In genomic region chr9:96942975-96943374, GRCm38 (mm10) we compare ENCODE assay signal across 12 mouse cellular contexts. TPM values are rescaled to one million over a fixed set of nuclear protein-coding genes. Genes with fewer than 3 reads are reported as not detected.
DNase-seq lines count a peak whose midpoint lies in the region; ATAC-seq and TF ChIP-seq lines count a peak whose summit lies in the region.
"Had no signal": no experiment of that assay in that cellular context is flagged by ENCODE, and none has a peak within 500 bp of the region (broad histone marks: within the 10 kb centered on the region; RNA-seq: fewer than 3 reads in every experiment).

No protein-coding gene starts in this region.

- H3K36me3 ChIP-seq in heart, embryonic 16.5 days (ENCODE audit: control insufficient read depth, insufficient read depth), result peaks cover 11% of the 10 kb centered on the region
- peaks cover 9% of the 10 kb centered on the region for H3K36me3 ChIP-seq in midbrain, postnatal 0 days (ENCODE audit: insufficient read depth, low read length)
- H3K36me3 ChIP-seq in midbrain, embryonic 16.5 days (ENCODE audit: control insufficient read depth, insufficient read depth, low read length), result no peaks in the 10 kb centered on the region

- ATAC-seq in heart, embryonic 16.5 days (replicated peaks; ENCODE audit: extremely low read depth, insufficient read depth, low FRiP score), result 0 out of 2 replicates have a peak, but pooled peaks have one; percentile 12
- no peak for ATAC-seq in midbrain, postnatal 0 days (ENCODE audit: low FRiP score)
- no peak for ATAC-seq in midbrain, embryonic 16.5 days
- peak; percentile 85 for ATAC-seq in megakaryocyte progenitor cell, adult 5-6 weeks (replicated peaks; ENCODE audit: poor library complexity)

- TF ChIP-seq CTCF in midbrain, postnatal 0 days (IDR thresholded peaks at IDR 0.05), result peak; percentile 5; the same call in 1 of the 2 replicates

- H3K27ac ChIP-seq in heart, embryonic 16.5 days (ENCODE audit: low read length), result no peak overlapping the region
- H3K27ac ChIP-seq in midbrain, postnatal 0 days (ENCODE audit: low read depth, low read length), result no peak overlapping the region
- H3K27ac ChIP-seq in midbrain, embryonic 16.5 days (ENCODE audit: low read length), result no peak overlapping the region
- H3K27ac ChIP-seq: midbrain, embryonic 10.5 days had no signal

- no peak for DNase-seq in heart, adult 8-10 months (ENCODE audit: low spot score)
- DNase-seq in midbrain, postnatal 0 days (ENCODE audit: low spot score), result no peak
- peak; percentile 71 to 76 for DNase-seq in thymus, postnatal 36 days
- DNase-seq in right cerebral cortex, postnatal 14 days, result no peak
- DNase-seq in cerebellum, adult 11 months, result no peak
- DNase-seq: embryo, embryonic 11 days; heart, adult 11 months; right cerebral cortex, postnatal 4 days had no signal

- peaks cover 4% of the 10 kb centered on the region; the same call in 1 of the 2 replicates for H3K9me3 ChIP-seq in heart, embryonic 16.5 days (replicated peaks; ENCODE audit: control insufficient read depth, low read length)
- H3K9me3 ChIP-seq in midbrain, postnatal 0 days (ENCODE audit: low read length), result no peaks in the 10 kb centered on the region
- H3K9me3 ChIP-seq in midbrain, embryonic 16.5 days (replicated peaks; ENCODE audit: control insufficient read depth, low read length, poor library complexity, severe bottlenecking), result no peaks in the 10 kb centered on the region
- H3K9me3 ChIP-seq: midbrain, embryonic 10.5 days had no signal

- H3K9ac ChIP-seq in heart, embryonic 16.5 days (ENCODE audit: low read length), result no peak overlapping the region
- H3K9ac ChIP-seq in midbrain, postnatal 0 days (replicated peaks; ENCODE audit: low read length, poor library complexity, severe bottlenecking), result no peak overlapping the region
- H3K9ac ChIP-seq in midbrain, embryonic 16.5 days (ENCODE audit: low read depth, low read length), result no peak overlapping the region

- WGBS in heart, embryonic 16.5 days, result 85% methylated on average over 3 of the region's 3 CpGs
- WGBS in midbrain, postnatal 0 days, result 84% methylated on average over 3 of the region's 3 CpGs
- 88% methylated on average over 3 of the region's 3 CpGs for WGBS in midbrain, embryonic 16.5 days

- H3K4me1 ChIP-seq in heart, embryonic 16.5 days (ENCODE audit: control insufficient read depth, insufficient read depth, low read length), result 0 out of 2 replicates have a peak, but pooled peaks cover 2% of the 10 kb centered on the region
- no peaks in the 10 kb centered on the region for H3K4me1 ChIP-seq in midbrain, postnatal 0 days (ENCODE audit: insufficient read depth, low read length)
- peaks cover 8% of the 10 kb centered on the region for H3K4me1 ChIP-seq in midbrain, embryonic 16.5 days (ENCODE audit: control insufficient read depth, insufficient read depth, low read length)

- H3K4me2 ChIP-seq in heart, embryonic 16.5 days (ENCODE audit: low read depth, low read length), result no peak overlapping the region
- no peak overlapping the region for H3K4me2 ChIP-seq in midbrain, postnatal 0 days (ENCODE audit: low read depth, low read length, poor library complexity, severe bottlenecking)
- H3K4me2 ChIP-seq in midbrain, embryonic 16.5 days (ENCODE audit: low read length), result no peak overlapping the region

- H3K4me3 ChIP-seq in heart, embryonic 16.5 days (ENCODE audit: low read length), result no peak overlapping the region
- H3K4me3 ChIP-seq in midbrain, postnatal 0 days (ENCODE audit: low read depth, low read length), result no peak overlapping the region
- H3K4me3 ChIP-seq in midbrain, embryonic 16.5 days (ENCODE audit: low read depth, low read length), result no peak overlapping the region
- H3K4me3 ChIP-seq: midbrain, embryonic 10.5 days had no signal

- H3K27me3 ChIP-seq in heart, embryonic 16.5 days (ENCODE audit: control insufficient read depth, insufficient read depth, low read length), result no peaks in the 10 kb centered on the region
- no peaks in the 10 kb centered on the region for H3K27me3 ChIP-seq in midbrain, postnatal 0 days (ENCODE audit: insufficient read depth, low read length)
- H3K27me3 ChIP-seq in midbrain, embryonic 16.5 days (ENCODE audit: control insufficient read depth, insufficient read depth, low read depth, low read length), result no peaks in the 10 kb centered on the region

RNA-seq across cellular contexts. Expression of gene Pxylp1, which starts 50.5 kb away (rescaled TPM):
- 25.8 and 26.0 TPM in 2 replicates for polyA plus RNA-seq in heart, embryonic 16.5 days (2015; fragmentation: Nextera tagmentation; extraction: Ambion mirVana)
- total RNA-seq in heart, adult 8-10 months (2022), result 10 to 100 TPM; 12.3 to 22.6 (median 17.7) TPM
- total RNA-seq in midbrain, postnatal 0 days (2014; rRNA removed), result 27.0 and 42.3 TPM in 2 replicates
- polyA plus RNA-seq in midbrain, postnatal 0 days (2015; fragmentation: Nextera tagmentation; extraction: Ambion mirVana), result 23.5 and 24.6 TPM in 2 replicates
- polyA plus RNA-seq in midbrain, embryonic 16.5 days (2015; fragmentation: Nextera tagmentation; extraction: Ambion mirVana), result 39.3 and 47.8 TPM in 2 replicates
- 68.2 and 90.6 TPM in 2 replicates for total RNA-seq in megakaryocyte progenitor cell, adult 5-6 weeks (2015)
- total RNA-seq in megakaryocyte progenitor cell, adult 5-6 weeks (2017), result 77.9 and 88.5 TPM in 2 replicates

Comparison
In these comparisons a context has a peak if more than half of its experiments do, and no peak if none do; other contexts are left out.
1. ATAC-seq: peak in heart, embryonic 16.5 days (single experiment) and megakaryocyte progenitor cell, adult 5-6 weeks (single experiment); none in midbrain, postnatal 0 days (single experiment) and midbrain, embryonic 16.5 days (single experiment).
2. DNase-seq: peak in thymus, postnatal 36 days (2 of 2); none in heart, adult 8-10 months (single experiment), midbrain, postnatal 0 days (single experiment), right cerebral cortex, postnatal 14 days (single experiment) and cerebellum, adult 11 months (single experiment).